Mouse (Mus musculus) heart, postnatal 0 days (tissue): ENCODE measurements around the gene Rbck1.
"Not testable (repeated sequence)": the region's sequence is repeated elsewhere in the genome, so short reads cannot be mapped to it uniquely, and the experiment has no call there.

Source experiments
- CTCF ChIP-seq: IDR thresholded peaks from 2 replicates; pipeline ENCODE4 v1.5.1; 2016; ENCODE audit warnings: antibody characterized with exemption, control low read depth, low read depth
- EP300 ChIP-seq: IDR thresholded peaks from 2 replicates; pipeline ENCODE4 v1.6.1; 2016; ENCODE audit warnings: antibody characterized with exemption, low read depth

DNA sequence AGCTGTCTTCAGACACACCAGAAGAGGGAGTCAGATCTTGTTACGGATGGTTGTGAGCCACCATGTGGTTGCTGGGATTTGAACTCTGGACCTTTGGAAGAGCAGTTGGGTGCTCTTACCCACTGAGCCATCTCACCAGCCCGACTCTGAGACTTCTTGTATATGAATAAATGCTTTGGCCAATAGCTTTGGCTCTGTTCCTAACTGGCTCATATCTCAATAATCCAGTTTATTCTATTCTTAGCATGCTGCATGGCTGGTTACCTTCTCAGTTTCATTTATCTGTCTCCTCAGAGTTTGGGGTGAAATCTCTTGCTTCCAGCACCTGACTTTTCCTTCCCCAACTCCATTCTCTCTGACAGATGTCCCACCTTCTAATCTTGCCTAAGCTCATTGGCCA is 42.8 kb downstream of the Rbck1 start:
- TF ChIP-seq EP300, CTCF: not testable (repeated sequence)
